Mouse (Mus musculus) right cerebral cortex, postnatal 10 days (tissue): ENCODE data around the gene Gata2.
A peak's percentile ranks its signal among the peaks of the same experiment; 100 is the strongest.

ENCODE experiments used
- DNase-seq, 2 experiments: peaks; one replicate each; pipeline ENCODE4 v3.0.0; 2021; ENCODE audit warnings: low spot score in 2 of 2

Gene Gata2

GRCm38 (mm10) chr6:88208321-88208720 is 14.6 kb downstream of the Gata2 start:
- no peak for DNase-seq

GRCm38 (mm10) chr6:88209453-88209852 is 15.8 kb downstream of the Gata2 start:
- DNase-seq = no peak

GRCm38 (mm10) chr6:88210182-88210581 is 16.5 kb downstream of the Gata2 start:
- no peak for DNase-seq

GRCm38 (mm10) chr6:88215797-88216196 is 22.1 kb downstream of the Gata2 start:
- DNase-seq = no peak

- no peak for DNase-seq
Measured at GRCm38 (mm10) chr6:88216199-88216598, 22.5 kb downstream of the Gata2 start.

- no peak for DNase-seq
Measured at GRCm38 (mm10) chr6:88219094-88219493, 25.4 kb downstream of the Gata2 start.

- no peak for DNase-seq
Measured at GRCm38 (mm10) chr6:88221968-88222367, 28.3 kb downstream of the Gata2 start, which contains the start of gene Dnajb8. Gene Dnajb8, plus strand, starts transcription at chr6:88222268.

- peak in 1 of 2 experiments; percentile 35 for DNase-seq
Measured at GRCm38 (mm10) chr6:88226570-88226994, 32.9 kb downstream of the Gata2 start.

- no peak for DNase-seq
Measured at GRCm38 (mm10) chr6:88227537-88227936, 33.8 kb downstream of the Gata2 start.

GRCm38 (mm10) chr6:88229221-88229620 is 35.5 kb downstream of the Gata2 start:
- DNase-seq = no peak

- DNase-seq = no peak
Measured at GRCm38 (mm10) chr6:88231821-88232220, 38.1 kb downstream of the Gata2 start.

- DNase-seq = no peak
Measured at GRCm38 (mm10) chr6:88232221-88232620, 38.5 kb downstream of the Gata2 start.

- no peak for DNase-seq
Measured at GRCm38 (mm10) chr6:88233996-88234395, 40.3 kb downstream of the Gata2 start.

- DNase-seq = no peak
Measured at GRCm38 (mm10) chr6:88235461-88235860, 41.8 kb downstream of the Gata2 start.

- no peak for DNase-seq
Measured at GRCm38 (mm10) chr6:88235983-88236382, 42.3 kb downstream of the Gata2 start.

GRCm38 (mm10) chr6:88236513-88236912 is 42.8 kb downstream of the Gata2 start:
- no peak for DNase-seq

GRCm38 (mm10) chr6:88242604-88243003 is 48.9 kb downstream of the Gata2 start:
- peak; percentile 34 to 60 for DNase-seq

GRCm38 (mm10) chr6:88249231-88249630 is 55.5 kb downstream of the Gata2 start:
- DNase-seq = no peak

GRCm38 (mm10) chr6:88251396-88251795 is 57.7 kb downstream of the Gata2 start:
- no peak for DNase-seq

- DNase-seq = no peak
Measured at GRCm38 (mm10) chr6:88251798-88252478, 58.2 kb downstream of the Gata2 start.

- DNase-seq = no peak
Measured at GRCm38 (mm10) chr6:88254082-88254481, 60.4 kb downstream of the Gata2 start.

- no peak for DNase-seq
Measured at GRCm38 (mm10) chr6:88255435-88255834, 61.7 kb downstream of the Gata2 start.
